Mouse (Mus musculus) c-Kit-positive CD71-positive TER-119-positive erythroid progenitor cells, embryonic 14.5 days (primary cell): Measurements from ENCODE around the gene Mfsd4b3.
"Not testable (repeated sequence)": the region's sequence is repeated elsewhere in the genome, so short reads cannot be mapped to it uniquely, and the experiment has no call there.

Experiments used
- DNase-seq: peaks from one replicate; pipeline ENCODE4 v3.0.0-alpha.2; 2013; ENCODE audit warnings: low spot score

Gene Mfsd4b3

DNA sequence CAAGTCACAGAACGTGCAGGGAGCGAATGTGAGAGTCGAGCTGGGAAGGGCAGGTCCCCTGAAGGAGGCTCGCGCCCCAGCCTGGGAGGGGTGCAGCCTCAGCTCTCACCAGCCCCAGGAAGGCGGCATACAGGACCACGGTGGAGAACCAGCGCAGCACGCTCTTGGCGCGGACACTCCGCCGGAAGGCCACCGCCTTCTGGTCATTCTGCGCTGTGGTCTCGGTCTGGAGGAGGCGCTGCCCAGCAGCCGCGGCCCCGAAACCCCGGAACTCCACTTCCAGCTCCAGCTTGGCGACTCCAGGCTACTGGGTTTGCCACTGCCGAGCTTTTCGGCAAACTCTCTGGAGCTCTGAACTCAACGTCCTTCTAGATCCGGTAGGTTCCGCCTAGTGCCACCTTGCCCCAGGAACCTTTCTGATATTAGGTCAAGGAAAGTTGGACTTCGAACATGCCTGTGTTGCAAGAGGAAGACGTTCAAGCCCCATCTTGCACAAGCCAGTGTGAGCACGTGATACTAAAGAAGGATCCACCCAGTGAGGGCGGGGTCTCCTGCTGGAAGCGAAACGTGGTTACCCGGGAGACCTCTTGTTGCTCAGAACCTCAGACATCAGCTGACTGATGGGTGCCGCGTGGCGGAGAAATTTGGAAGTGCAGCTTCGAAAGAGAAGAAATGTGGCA, at the start of gene Mfsd4b3:
Mfsd4b3 (minus strand) TSS at position 393 of the 680 bp plus-strand sequence.
- DNase-seq: peak; percentile 89

DNA sequence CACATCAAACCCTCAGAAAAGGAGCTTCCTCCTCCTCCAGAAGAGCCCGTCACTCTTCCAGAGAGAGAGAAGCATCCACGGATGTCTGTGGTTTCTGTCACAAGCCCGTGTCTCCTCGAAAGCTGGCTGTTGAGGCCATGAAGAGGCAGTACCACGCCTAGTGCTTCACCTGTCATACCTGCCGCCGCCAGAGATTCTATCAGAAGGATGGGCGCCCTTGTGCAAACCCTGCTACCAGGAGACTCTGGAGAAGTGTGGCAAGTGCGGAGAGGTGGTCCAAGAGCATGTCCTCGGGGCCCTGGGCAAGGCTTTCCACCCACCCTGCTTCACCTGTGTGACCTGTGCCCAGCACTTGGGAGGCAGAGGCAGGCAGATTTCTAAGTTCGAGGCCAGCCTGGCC, 49.6 kb upstream of the Mfsd4b3 start:
- no peak for DNase-seq

DNA sequence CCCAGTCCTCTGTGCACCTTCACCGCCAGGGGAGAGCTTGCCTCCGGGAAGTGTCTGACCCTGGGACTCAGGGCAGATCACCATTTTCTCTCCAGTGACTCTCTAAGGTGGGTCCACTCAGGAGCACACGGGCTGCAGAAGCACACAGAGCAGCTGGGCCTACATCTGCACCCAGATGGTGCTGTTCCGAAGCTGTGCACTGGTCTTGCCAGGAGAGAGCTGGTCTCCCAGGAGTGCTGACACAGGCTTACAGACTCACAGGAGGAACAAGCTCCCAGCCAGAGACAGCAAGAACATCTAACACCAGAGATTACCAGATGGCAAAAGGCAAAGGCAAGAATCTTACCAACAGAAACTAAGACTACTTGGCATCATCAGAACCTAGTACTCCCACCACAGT, 48.9 kb upstream of the Mfsd4b3 start:
- DNase-seq: not testable (repeated sequence)

- no peak for DNase-seq
These were observed 48.0 kb upstream of the Mfsd4b3 start for GRCm38 (mm10) chr10:40007953-40008352.

GRCm38 (mm10) chr10:40006963-40007362, 47.0 kb upstream of the Mfsd4b3 start:
- no peak for DNase-seq

GRCm38 (mm10) chr10:40000746-40001145, 40.8 kb upstream of the Mfsd4b3 start:
- DNase-seq: no peak

DNA sequence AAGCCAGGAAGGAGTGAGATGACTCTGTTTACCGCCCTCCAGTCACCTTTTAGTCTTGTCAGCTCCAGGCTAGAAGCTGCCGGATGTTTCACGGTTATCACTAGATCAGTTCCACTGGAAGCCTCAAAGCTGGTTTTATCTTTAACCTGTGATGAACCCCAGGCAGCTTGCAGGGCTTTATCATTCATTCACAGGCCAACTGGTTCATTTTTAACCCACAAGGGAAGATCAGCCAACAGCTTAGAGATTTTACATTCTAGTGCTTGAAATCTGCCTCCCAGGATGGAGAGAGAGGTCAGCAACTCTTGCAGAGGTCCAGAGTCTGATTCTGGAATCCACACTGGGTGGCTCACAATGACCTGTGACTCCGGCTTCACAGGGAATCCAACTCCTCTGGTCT, 31.2 kb upstream of the Mfsd4b3 start:
- DNase-seq: peak; percentile 15

GRCm38 (mm10) chr10:39986466-39986865, 26.5 kb upstream of the Mfsd4b3 start, which contains the start of gene Mfsd4b5:
Gene Mfsd4b5 (minus strand): TSS chr10:39986646.
- no peak for DNase-seq

DNA sequence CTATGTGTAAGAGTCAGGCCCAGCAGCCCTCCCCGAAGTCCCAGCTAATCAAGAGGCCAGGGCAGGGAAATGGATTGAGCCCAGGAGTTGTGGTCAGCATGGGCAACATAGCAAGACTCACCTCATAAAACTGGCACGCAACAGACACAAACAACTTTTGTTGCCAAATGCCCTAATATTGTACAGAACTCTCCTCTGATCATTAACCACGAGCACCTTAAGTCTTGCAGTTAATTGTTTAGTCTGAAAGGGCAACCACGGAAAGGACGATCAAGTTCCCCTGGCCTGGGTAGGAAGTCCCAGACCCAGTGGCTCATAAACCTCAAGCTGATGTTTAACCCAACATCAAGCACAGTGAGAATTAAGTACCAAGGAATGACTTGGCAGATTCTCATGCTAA, 22.7 kb upstream of the Mfsd4b3 start:
- DNase-seq: no peak

DNA sequence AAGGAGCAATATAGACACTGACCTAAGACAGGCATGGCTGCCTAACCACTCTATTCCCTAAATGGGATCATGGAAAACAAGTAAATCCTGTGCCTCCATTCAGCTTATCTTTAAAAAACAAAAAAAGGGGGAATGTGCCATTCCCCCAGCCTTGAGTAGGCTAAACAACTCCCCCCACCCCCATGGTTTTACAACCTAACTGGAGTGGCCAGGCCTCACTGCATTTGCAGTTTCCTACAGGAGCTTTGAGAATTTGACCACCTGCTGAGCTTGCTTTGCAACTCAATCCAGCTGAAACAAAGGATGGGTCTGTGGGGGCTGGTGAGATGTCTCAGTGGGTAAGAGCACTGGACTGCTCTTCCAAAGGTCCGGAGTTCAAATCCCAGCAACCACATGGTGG, 18.3 kb upstream of the Mfsd4b3 start:
- DNase-seq: no peak

- DNase-seq: no peak
These were observed 17.4 kb upstream of the Mfsd4b3 start for GRCm38 (mm10) chr10:39977346-39977745.

DNA sequence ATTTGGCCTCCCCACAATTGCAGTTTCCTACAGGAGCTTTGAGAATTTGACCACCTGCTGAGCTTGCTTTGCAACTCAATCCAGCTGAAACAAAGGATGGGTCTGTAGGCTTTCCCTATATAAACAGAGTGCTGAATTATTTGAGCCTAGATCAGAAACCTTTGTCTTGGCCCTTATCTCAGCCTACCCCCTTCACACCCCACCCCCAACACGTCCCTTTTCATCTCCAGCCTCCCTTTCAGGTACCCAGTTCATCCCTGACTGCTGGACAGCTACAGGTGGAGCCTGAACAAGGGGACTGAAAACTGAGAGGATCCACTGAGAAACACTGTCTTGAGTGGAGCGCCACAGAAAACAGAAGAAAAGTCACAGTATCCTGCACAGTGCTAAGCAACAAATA, 15.8 kb upstream of the Mfsd4b3 start:
- no peak for DNase-seq

DNA sequence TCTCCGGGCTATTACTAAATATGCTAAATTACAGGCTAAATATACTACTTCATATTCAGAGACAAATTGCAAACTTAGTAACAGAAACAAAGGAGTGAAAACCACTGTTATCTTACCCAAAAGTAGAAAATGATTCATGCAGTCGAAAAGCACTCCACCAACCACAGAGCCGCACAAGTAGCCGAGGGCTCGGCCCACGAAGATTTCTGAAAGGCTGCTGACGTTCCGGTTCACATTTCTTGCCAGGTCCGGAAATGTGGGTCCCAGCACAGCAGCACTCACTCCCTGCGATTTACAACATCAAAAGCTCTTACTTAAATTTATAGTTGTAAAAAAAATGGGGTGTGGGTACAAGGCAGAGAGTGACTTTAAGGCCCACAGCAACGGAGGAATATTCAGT, 15.0 kb upstream of the Mfsd4b3 start:
- DNase-seq: no peak

GRCm38 (mm10) chr10:39967512-39967911, 7.6 kb upstream of the Mfsd4b3 start:
- DNase-seq: no peak

DNA sequence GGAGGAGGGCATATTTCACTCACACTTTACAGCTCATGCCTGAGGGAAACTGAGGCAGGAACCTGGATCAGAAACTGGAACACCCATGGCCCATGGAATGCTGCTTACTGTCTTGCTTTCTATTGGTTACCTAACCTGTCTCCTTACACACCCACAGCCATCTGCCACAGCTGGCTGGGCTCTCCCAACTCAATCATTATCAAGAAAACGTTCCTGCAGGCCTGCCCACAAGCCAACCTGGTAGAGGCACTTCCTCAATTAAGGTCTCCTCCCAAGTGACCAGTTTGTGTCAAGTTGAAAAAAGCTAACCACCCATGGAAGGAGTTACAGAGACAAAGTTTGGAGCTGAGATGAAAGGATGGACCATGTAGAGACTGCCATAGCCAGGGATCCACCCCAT, 2.0 kb upstream of the Mfsd4b3 start:
- DNase-seq: no peak

GRCm38 (mm10) chr10:39960441-39960822, 479 bp upstream of the Mfsd4b3 start:
- no peak for DNase-seq

DNA sequence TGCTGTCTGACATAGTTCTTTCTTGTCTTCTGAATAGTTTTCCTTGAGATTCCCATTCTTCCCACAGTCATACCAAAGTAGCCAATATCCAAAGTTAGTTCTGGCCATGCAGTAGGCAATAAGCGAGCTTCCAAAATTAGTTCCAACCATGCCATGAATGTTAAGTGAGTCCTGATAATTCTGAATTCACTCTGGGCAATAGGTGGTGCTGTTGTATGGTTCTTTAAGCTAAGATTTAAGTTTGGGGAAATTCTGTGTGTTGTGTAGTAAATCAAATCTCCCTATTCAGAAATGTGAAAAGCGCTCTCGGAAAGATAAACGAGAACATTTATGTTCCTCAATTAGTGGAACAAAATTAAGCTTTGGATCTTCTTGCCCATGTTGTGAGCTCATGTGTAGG, 1.7 kb downstream of the Mfsd4b3 start:
- peak; percentile 15 for DNase-seq

DNA sequence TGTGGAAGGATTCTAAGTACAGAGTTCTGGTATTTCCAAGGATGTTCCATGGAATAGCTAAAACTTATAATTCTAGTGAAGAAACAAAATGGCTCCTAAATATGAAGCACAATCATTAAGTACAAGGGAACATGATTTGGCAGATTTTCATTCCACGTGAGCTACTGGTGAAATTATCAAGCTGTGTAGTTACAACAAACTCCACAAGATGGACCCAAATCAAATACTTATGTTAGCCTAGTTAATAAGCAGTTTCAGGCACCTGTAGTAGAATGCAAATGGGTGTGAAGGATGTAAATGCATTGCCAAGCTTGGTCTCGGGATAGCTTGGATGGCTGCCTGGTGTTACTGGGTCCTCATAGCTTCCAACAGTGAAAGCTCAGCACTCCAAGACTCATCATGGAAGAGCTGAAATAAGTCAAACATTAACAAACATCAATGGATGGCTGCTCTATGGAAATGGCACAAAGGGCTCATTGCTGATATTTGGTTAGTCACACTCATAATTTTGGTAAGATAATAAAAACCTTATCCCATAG, 3.5 kb downstream of the Mfsd4b3 start:
- DNase-seq: no peak

- DNase-seq: no peak
These were observed 4.8 kb downstream of the Mfsd4b3 start for GRCm38 (mm10) chr10:39955163-39955562.

- no peak for DNase-seq
These were observed 10.5 kb downstream of the Mfsd4b3 start for GRCm38 (mm10) chr10:39949377-39949954.

DNA sequence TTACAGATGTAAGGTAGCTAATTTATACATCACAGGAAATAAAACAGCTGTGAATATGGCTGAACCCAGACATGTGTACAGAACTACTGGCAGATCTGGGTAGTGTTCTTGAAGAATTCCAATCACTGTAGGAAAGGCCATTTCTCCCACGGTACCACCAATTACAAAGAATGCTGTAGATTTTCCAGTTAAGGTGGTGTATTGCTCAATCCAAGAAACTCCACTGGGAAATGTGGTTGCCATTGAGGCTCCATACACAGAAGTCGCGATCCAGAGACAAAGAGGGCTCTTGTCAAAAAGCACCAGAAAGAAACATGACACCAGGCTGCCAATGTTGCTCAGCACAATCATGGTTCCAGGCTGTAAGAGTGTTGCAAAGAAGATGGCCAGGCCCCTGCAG, 12.8 kb downstream of the Mfsd4b3 start:
- not testable (repeated sequence) for DNase-seq

DNA sequence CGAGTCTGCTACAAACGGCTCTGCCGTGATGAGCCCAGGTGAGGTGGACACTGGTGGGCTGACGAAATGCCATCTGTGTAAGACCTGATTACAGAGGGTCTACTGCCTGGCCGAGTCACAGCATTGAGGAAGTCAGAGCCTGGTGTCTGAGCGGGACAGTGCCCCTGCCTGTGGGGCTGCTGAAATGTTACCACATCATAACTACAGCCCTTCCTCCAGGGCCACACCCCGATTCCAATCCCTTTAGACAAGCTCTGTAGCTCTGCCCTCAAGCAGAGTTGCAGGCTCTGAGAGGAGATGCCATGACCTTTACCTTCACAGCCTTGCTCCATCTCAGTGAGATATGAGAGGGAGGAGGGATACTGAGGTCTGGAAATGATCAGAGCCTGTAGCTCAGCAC, 23.4 kb downstream of the Mfsd4b3 start:
- DNase-seq: no peak

GRCm38 (mm10) chr10:39926616-39927139, 33.3 kb downstream of the Mfsd4b3 start, which contains the start of gene Mfsd4b2:
Gene Mfsd4b2 (minus strand): TSS chr10:39926923.
- DNase-seq: no peak
